Mouse (Mus musculus) intestine, embryonic 15.5 days (tissue): ENCODE measurements around the gene Npas4. TPM values are rescaled to one million over a fixed set of nuclear protein-coding genes. Genes with fewer than 3 reads are reported as not detected.

Experiments
- polyA plus RNA-seq: library from polyadenylated mRNA; unstranded; fragments of >200 nt; fragmentation: Nextera tagmentation; extraction: Ambion mirVana; gene quantifications from 2 replicates; pipeline ENCODE4 v1.2.1, GENCODE M21; 2015

Gene Npas4
- polyA plus RNA-seq, 1 experiment from 2014 or later: 0.24 TPM

Other genes with a start within 250 kb of the Npas4 start
- gene Rbm4b, start 233.8 kb downstream of the Npas4 start, polyA plus RNA-seq: 47.1 and 47.4 TPM in 2 replicates
- 43.8 and 51.0 TPM in 2 replicates for gene Rbm4, start 196.4 kb downstream of the Npas4 start, polyA plus RNA-seq
- 32.4 and 35.3 TPM in 2 replicates for gene Gm21992, start 178.7 kb downstream of the Npas4 start, polyA plus RNA-seq
- 73.6 and 80.0 TPM in 2 replicates for gene Rbm14, start 178.7 kb downstream of the Npas4 start, polyA plus RNA-seq
- gene Ccs, start 151.0 kb downstream of the Npas4 start, polyA plus RNA-seq: 51.3 and 56.7 TPM in 2 replicates
- not detected in 2 replicates for gene Ccdc87, start 150.9 kb downstream of the Npas4 start, polyA plus RNA-seq
- 25.2 and 26.3 TPM in 2 replicates for gene Ctsf, start 135.2 kb downstream of the Npas4 start, polyA plus RNA-seq
- 1.2 and 1.7 TPM in 2 replicates for gene Actn3, start 112.4 kb downstream of the Npas4 start, polyA plus RNA-seq
- gene Zdhhc24, start 111.6 kb downstream of the Npas4 start, polyA plus RNA-seq: 9.8 and 10.3 TPM in 2 replicates
- 2.3 TPM in 2 replicates for gene Bbs1, start 83.7 kb downstream of the Npas4 start, polyA plus RNA-seq
- 126 and 135 TPM in 2 replicates for gene Dpp3, start 62.0 kb downstream of the Npas4 start, polyA plus RNA-seq
- 2.0 and 2.4 TPM in 2 replicates for gene Peli3, start 47.2 kb downstream of the Npas4 start, polyA plus RNA-seq
- 102 and 116 TPM in 2 replicates for gene Mrpl11, start 28.2 kb downstream of the Npas4 start, polyA plus RNA-seq
- gene Slc29a2, start 33.5 kb upstream of the Npas4 start, polyA plus RNA-seq: 4.6 and 4.9 TPM in 2 replicates
- 36.1 and 36.2 TPM in 2 replicates for gene B4gat1, start 48.5 kb upstream of the Npas4 start, polyA plus RNA-seq
- gene AC124502.3, start 48.6 kb upstream of the Npas4 start, polyA plus RNA-seq: 2.4 and 2.8 TPM in 2 replicates
- 37.5 and 44.7 TPM in 2 replicates for gene Brms1, start 51.0 kb upstream of the Npas4 start, polyA plus RNA-seq
- gene Rin1, start 60.2 kb upstream of the Npas4 start, polyA plus RNA-seq: 2.7 and 3.9 TPM in 2 replicates
- 47.7 and 48.0 TPM in 2 replicates for gene Cd248, start 77.8 kb upstream of the Npas4 start, polyA plus RNA-seq
- 5.6 and 6.5 TPM in 2 replicates for gene Tmem151a, start 95.2 kb upstream of the Npas4 start, polyA plus RNA-seq
- gene Yif1a, start 98.2 kb upstream of the Npas4 start, polyA plus RNA-seq: 109 and 126 TPM in 2 replicates
- gene Cnih2, start 108.2 kb upstream of the Npas4 start, polyA plus RNA-seq: 12.7 and 13.4 TPM in 2 replicates
- gene Rab1b, start 116.8 kb upstream of the Npas4 start, polyA plus RNA-seq: 216 and 223 TPM in 2 replicates
- gene Klc2, start 128.2 kb upstream of the Npas4 start, polyA plus RNA-seq: 12.1 and 16.6 TPM in 2 replicates